Mouse (Mus musculus) G1E (cell line): Measurements from ENCODE around the gene Gamt. TPM values are rescaled to one million over a fixed set of nuclear protein-coding genes. Genes with fewer than 3 reads are reported as not detected.
"Not testable (repeated sequence)": the region's sequence is repeated elsewhere in the genome, so short reads cannot be mapped to it uniquely, and the experiment has no call there.

ENCODE experiments used
- ATAC-seq: 2 replicates; pipeline ENCODE4 v1.8.0; 2016; ENCODE audit warnings: mild to moderate bottlenecking; ENCODE audit not compliant: insufficient number of reproducible peaks, poor library complexity, low FRiP score, severe bottlenecking; ENCODE audit errors: extremely low read depth
- DNase-seq: peaks from one replicate; pipeline ENCODE4 v3.0.0; 2012; ENCODE audit warnings: low spot score
- H3K27me3 ChIP-seq: 2 replicates; pipeline ENCODE4 v1.6.1; 2012; ENCODE audit warnings: mild to moderate bottlenecking, low read length, inconsistent platforms; ENCODE audit not compliant: insufficient read depth
- H3K36me3 ChIP-seq: replicated peaks from 2 replicates; pipeline ENCODE3; 2012; ENCODE audit warnings: mild to moderate bottlenecking, inconsistent platforms
- H3K4me1 ChIP-seq: 2 replicates; pipeline ENCODE4 v1.6.1; 2012; ENCODE audit warnings: low read depth, low read length, inconsistent platforms, mixed read lengths; ENCODE audit not compliant: insufficient read depth
- H3K4me3 ChIP-seq: 2 replicates; pipeline ENCODE4 v1.5.1; 2012; ENCODE audit warnings: low read depth, mild to moderate bottlenecking, inconsistent platforms, low read length, moderate library complexity, mixed read lengths
- H3K9me3 ChIP-seq: replicated peaks from 2 replicates; pipeline ENCODE4 v1.6.1; 2012; ENCODE audit warnings: inconsistent platforms
- CTCF ChIP-seq: IDR thresholded peaks from 2 replicates; pipeline ENCODE4 v1.5.1; 2012; ENCODE audit warnings: low read depth, low read length, inconsistent platforms, mixed read lengths
- GATA1 ChIP-seq: IDR thresholded peaks from 2 replicates; pipeline ENCODE4 v1.6.1; 2012; ENCODE audit warnings: borderline replicate concordance, low read length, inconsistent platforms, mixed read lengths
- GATA2 ChIP-seq: IDR thresholded peaks from 2 replicates; pipeline ENCODE4 v1.6.1; 2012; ENCODE audit warnings: low read depth, low read length, inconsistent platforms, borderline replicate concordance
- POLR2AphosphoS5 ChIP-seq: IDR thresholded peaks from 2 replicates; pipeline ENCODE4 v1.6.1; 2012; ENCODE audit warnings: low read depth, low read length, inconsistent platforms; ENCODE audit not compliant: insufficient replicate concordance
- TAL1 ChIP-seq: conservative IDR thresholded peaks from 2 replicates; pipeline ENCODE4 v1.6.1; 2012; ENCODE audit warnings: low read depth, low read length, inconsistent platforms, mixed read lengths
- polyA plus RNA-seq: library from polyadenylated mRNA; stranded (reverse); fragments of >175 nt; gene quantifications from 2 replicates; pipeline ENCODE4 v1.2.3, GENCODE M21; 2012
- total RNA-seq, 2 experiments: library from RNA; stranded (forward) in 1 of 2; stranded (reverse) in 1 of 2; fragments of 200-1000 nt in 1 of 2; fragments of >200 nt in 1 of 2; fragmentation: Nextera tagmentation in 1 of 2; gene quantifications; 2 replicates each; pipeline ENCODE4 v1.2.3; 2014 to 2017

The Gamt gene
- total and polyA plus RNA-seq, 3 experiments: 0.18 TPM; not detected in 2

DNA sequence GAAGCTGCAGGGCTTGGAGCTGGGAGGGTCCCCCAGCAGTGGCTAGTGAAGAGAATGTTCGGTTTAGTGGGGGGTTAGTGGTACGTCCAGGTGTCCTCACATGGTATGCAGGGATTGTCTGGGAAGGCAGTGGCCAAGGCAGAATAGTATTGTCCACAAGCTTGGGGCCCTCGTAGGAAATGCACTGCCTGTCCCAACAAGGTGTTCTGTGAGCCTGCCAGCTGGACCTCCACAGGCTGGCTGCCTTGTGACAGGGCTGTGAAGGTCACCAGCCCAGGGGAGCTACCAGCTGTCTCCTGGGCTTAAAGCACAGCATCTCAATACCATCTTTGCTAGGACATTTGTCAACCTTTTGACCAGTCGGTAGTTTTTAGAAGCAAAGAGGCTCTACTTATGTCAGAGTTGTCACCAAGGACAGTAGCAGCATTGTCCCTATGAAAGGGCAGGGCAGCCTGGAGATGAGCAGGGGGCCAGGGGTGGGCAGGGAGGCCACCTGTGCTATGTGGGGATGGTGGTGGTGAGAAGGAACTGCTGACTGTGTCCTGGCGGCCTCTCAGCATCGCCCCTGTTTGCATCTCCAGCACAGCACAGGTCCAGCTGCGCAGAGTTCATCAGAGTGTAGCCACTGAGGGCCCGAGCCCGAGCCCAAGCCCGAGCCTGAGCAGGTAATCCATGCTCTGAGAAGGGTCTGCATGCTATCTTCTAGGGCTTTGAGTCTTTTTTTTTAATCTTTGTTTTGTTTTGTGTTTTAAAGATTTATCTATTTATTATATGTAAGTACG, 8.1 kb downstream of the Gamt start:
- Histone ChIP-seq H3K36me3 (peaks cover 77% of the 10 kb centered on the region), H3K4me1 (peaks cover 68% of the 10 kb centered on the region), H3K27me3 (no peaks in the 10 kb centered on the region; the same call in 1 of the 2 replicates), H3K9me3 (no peaks in the 10 kb centered on the region), H3K4me3 (peak overlapping the region; percentile 28; the same call in 1 of the 2 replicates)
- TF ChIP-seq CTCF (no peak), TAL1 (no peak), GATA1 (no peak), GATA2 (no peak)
- DNase-seq (no peak), ATAC-seq (no peak)

DNA sequence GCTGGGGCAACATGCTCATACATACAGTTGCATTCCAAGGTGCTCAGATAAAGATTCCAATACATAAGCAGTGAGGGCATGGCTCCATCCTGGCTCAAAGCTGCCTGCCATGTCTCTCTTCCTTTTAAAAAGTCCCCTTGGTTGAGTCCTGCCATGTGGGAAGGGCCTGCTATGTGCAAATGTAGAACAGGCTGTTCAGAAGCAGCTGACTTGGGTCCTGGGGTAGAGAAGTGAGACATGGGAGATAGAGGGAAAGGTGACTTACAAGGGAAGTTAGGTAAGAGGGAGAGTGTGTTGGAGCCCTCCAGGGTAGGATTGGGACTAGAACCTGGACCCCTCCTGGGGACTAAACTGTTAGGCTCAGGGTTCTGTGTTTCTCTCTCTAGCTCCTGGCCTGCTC, 8.8 kb downstream of the Gamt start:
- H3K36me3 ChIP-seq: peaks cover 71% of the 10 kb centered on the region
- no peak for DNase-seq
- no peaks in the 10 kb centered on the region for H3K9me3 ChIP-seq
- no peaks in the 10 kb centered on the region; the same call in 1 of the 2 replicates for H3K27me3 ChIP-seq
- peaks cover 66% of the 10 kb centered on the region for H3K4me1 ChIP-seq
- no peak overlapping the region for H3K4me3 ChIP-seq
- ATAC-seq: no peak
- TF ChIP-seq GATA1 (no peak), GATA2 (no peak), TAL1 (no peak), POLR2AphosphoS5 (no peak), CTCF (no peak)

DNA sequence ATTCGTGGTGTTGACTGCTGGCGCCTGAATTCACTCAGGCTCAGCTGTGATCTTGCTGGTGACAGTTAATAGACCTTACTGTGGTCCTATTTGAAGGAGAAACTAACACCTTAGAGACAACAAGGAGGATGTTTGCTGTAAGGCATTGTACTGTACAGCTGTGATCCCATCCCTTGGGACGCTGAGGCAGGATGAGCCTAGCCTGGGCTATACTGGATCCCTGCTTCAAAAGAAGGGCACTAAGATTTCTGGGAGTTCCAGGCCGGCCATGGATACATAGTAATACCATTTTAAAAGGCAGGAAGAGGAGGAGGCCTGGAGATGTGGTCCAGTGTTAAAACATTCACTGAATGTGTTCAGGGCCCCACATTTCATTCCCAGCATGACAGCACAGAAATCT, 10.2 kb downstream of the Gamt start:
- Histone ChIP-seq H3K9me3 (no peaks in the 10 kb centered on the region), H3K36me3 (peaks cover 57% of the 10 kb centered on the region), H3K27me3 (no peaks in the 10 kb centered on the region; the same call in 1 of the 2 replicates), H3K4me1 (peaks cover 59% of the 10 kb centered on the region), H3K4me3 (peak overlapping the region; percentile 84; the same call in 1 of the 2 replicates)
- no peak for DNase-seq
- no peak for ATAC-seq
- TF ChIP-seq POLR2AphosphoS5 (no peak), GATA2 (no peak), CTCF (no peak), TAL1 (no peak), GATA1 (no peak)

DNA sequence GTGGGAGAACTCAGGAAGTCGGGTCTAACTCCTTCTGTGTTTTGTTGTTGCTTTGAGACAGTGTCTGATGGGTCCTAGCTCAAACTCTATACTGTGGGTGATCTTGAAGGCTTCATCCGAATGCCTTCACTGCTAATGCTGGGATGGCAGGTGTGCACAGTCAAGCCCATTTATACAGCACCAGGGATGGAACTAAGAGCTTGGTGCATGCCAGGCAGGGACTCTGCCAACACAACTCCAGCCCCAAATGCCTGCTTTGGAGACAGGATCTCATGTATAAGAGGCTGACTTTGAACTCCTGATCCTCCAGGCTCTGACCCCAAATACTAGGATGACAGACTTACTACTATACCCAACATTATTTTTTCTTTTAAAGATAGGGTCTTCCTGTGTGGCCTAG, 10.8 kb downstream of the Gamt start:
- peaks cover 57% of the 10 kb centered on the region for H3K36me3 ChIP-seq
- peak overlapping the region; percentile 84 for H3K4me3 ChIP-seq
- H3K4me1 ChIP-seq: peaks cover 63% of the 10 kb centered on the region
- H3K27me3 ChIP-seq: no peaks in the 10 kb centered on the region; the same call in 1 of the 2 replicates
- ATAC-seq (no peak), DNase-seq (no peak)
- no peaks in the 10 kb centered on the region for H3K9me3 ChIP-seq
- TF ChIP-seq GATA2 (no peak), TAL1 (no peak), CTCF (no peak), POLR2AphosphoS5 (no peak)

DNA sequence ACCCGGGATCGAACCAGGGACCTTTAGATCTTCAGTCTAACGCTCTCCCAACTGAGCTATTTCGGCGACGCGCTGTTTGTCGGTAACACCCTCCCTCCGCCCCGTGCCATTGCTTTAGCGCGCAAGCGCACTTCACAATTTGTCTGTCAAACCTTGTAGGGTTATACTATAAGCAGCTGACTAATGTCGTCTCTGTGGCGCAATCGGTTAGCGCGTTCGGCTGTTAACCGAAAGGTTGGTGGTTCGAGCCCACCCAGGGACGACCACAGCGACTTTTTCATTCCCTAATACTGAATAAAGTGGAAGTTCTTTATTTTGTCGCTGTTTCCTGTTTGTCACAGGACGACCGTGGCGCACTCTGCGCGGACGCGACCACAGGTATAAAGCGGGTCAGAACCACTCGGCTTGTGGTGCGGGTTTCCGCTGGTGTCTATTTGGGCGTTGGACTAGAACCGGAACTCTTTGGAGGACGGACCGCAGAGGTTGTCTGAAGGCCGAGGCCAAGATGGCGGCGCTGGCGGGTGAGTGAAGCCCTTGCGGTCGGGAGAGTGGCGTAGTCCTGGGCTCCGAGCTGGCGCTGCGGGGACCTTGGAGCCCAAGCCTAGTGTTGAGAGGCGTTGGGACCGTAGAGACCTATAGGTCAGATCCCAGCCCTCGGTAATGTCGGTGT, 11.7 kb downstream of the Gamt start, which contains the start of gene Ndufs7:
Gene Ndufs7, plus strand, starts transcription at position 151 of the 670 bp plus-strand sequence.
- H3K27me3 ChIP-seq: no peaks in the 10 kb centered on the region
- TF ChIP-seq TAL1 (no peak), CTCF (no peak), GATA2 (no peak), GATA1 (no peak), POLR2AphosphoS5 (no peak)
- peak within 1 kb of the TSS; percentile 84 for H3K4me3 ChIP-seq
- H3K36me3 ChIP-seq: peaks cover 56% of the 10 kb centered on the region
- H3K4me1 ChIP-seq: peaks cover 63% of the 10 kb centered on the region
- DNase-seq: peak; percentile 73
- peak; percentile 72 for ATAC-seq
- H3K9me3 ChIP-seq: no peaks in the 10 kb centered on the region

DNA sequence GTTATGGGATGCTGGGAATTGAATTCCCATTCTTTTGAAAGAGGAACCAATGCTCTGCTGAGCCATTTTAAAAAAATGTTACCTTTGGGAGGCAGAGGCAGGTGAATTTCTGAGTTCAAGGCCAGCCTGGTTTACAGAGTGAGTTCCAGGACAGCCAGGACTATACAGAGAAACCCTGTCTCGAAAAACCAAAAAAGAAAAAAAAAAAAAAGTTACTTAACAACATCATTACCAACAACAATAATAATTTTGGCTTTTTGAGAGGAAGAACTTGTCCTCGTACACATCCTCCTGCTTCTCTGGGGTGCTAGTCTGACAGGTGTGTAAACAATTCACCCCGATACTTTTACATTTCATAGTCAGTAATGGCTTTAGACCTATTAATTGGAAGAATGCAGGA, 12.4 kb downstream of the Gamt start:
- DNase-seq, H3K27me3 ChIP-seq, ATAC-seq, H3K9me3 ChIP-seq: not testable (repeated sequence)
- Histone ChIP-seq H3K36me3 (peaks cover 56% of the 10 kb centered on the region), H3K4me3 (peak overlapping the region; percentile 84), H3K4me1 (peaks cover 61% of the 10 kb centered on the region)

DNA sequence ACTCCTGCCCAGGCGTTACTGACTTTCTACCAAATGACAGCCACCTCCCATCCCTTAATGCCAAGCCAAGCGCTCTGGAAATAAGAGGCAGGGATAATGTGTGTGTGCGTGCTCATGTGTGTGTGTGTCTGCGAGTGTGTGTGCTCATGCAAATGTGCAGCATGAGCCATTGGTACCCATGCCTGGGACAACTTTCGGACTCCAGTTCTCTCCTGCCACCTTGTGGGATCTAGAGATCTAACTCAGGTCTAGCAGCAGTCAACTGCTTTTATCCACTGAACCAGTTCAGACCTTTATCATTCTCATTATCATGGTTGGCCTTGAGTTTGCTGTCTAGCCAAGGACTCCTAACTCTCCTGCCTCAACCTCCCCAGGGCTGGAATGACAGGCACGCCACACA, 13.0 kb downstream of the Gamt start:
- Histone ChIP-seq H3K27me3 (no peaks in the 10 kb centered on the region), H3K9me3 (no peaks in the 10 kb centered on the region), H3K36me3 (peaks cover 56% of the 10 kb centered on the region), H3K4me3 (no peak overlapping the region), H3K4me1 (peaks cover 57% of the 10 kb centered on the region)
- ATAC-seq (no peak), DNase-seq (no peak)
- TF ChIP-seq CTCF (no peak), POLR2AphosphoS5 (no peak), TAL1 (no peak), GATA2 (no peak), GATA1 (no peak)
